Mouse (Mus musculus) fat pad, adult 2 months (tissue): ENCODE measurements at regions not wholly inside any gene's neighbourhood (a gene's known extent, or its start where the extent isn't known, plus 50 kb on each side); places are given as distances from the start of the nearest gene placed in this dataset.

ENCODE experiments used
- DNase-seq: peaks from one replicate; pipeline ENCODE4 v3.0.0-alpha.2; 2011; ENCODE audit warnings: low read depth, low spot score; ENCODE audit errors: extremely low read depth

GRCm38 (mm10) chr6:117563704-117564103, 277.3 kb upstream of the Zfp637 start:
- no peak for DNase-seq

GRCm38 (mm10) chr6:117566786-117567185, 274.2 kb upstream of the Zfp637 start:
- no peak for DNase-seq

- DNase-seq, result no peak
Measured at GRCm38 (mm10) chr6:117567691-117568090, 273.3 kb upstream of the Zfp637 start.

- DNase-seq, result no peak
Measured at GRCm38 (mm10) chr6:117569576-117570326, 271.2 kb upstream of the Zfp637 start.

GRCm38 (mm10) chr6:117570346-117570745, 270.6 kb upstream of the Zfp637 start:
- no peak for DNase-seq

- DNase-seq, result no peak
Measured at GRCm38 (mm10) chr6:117570791-117571190, 270.2 kb upstream of the Zfp637 start.

- no peak for DNase-seq
Measured at GRCm38 (mm10) chr6:117572006-117572405, 269.0 kb upstream of the Zfp637 start.

- DNase-seq, result no peak
Measured at GRCm38 (mm10) chr6:117573371-117573770, 267.6 kb upstream of the Zfp637 start.

GRCm38 (mm10) chr6:117574146-117574545, 266.8 kb upstream of the Zfp637 start:
- no peak for DNase-seq

- DNase-seq, result no peak
Measured at GRCm38 (mm10) chr6:117575057-117575456, 265.9 kb upstream of the Zfp637 start.

- no peak for DNase-seq
Measured at GRCm38 (mm10) chr6:117576021-117576420, 265.0 kb upstream of the Zfp637 start.

GRCm38 (mm10) chr6:117577539-117578521, 263.1 kb upstream of the Zfp637 start:
- no peak for DNase-seq

GRCm38 (mm10) chr6:117580951-117581350, 260.0 kb upstream of the Zfp637 start:
- no peak for DNase-seq

- no peak for DNase-seq
Measured at GRCm38 (mm10) chr6:117583121-117583520, 257.9 kb upstream of the Zfp637 start.

GRCm38 (mm10) chr6:117584563-117584962, 256.4 kb upstream of the Zfp637 start:
- DNase-seq, result no peak

- DNase-seq, result no peak
Measured at GRCm38 (mm10) chr6:117596166-117596840, 244.7 kb upstream of the Zfp637 start.

GRCm38 (mm10) chr6:117604834-117605233, 236.1 kb upstream of the Zfp637 start:
- no peak for DNase-seq

- no peak for DNase-seq
Measured at GRCm38 (mm10) chr6:117605685-117606084, 235.3 kb upstream of the Zfp637 start.

GRCm38 (mm10) chr6:117606211-117606610, 234.8 kb upstream of the Zfp637 start:
- DNase-seq, result no peak

- DNase-seq, result no peak
Measured at GRCm38 (mm10) chr6:117607023-117607422, 234.0 kb upstream of the Zfp637 start.
